Mouse (Mus musculus) T-cell, adult 2 months (primary cell): Measurements from ENCODE around the gene Vpreb3.
A peak's percentile ranks its signal among the peaks of the same experiment; 100 is the strongest.

Experiments used
- DNase-seq: peaks from one replicate; pipeline ENCODE4 v3.0.0; 2022; ENCODE audit warnings: low spot score

Vpreb3 gene

DNA sequence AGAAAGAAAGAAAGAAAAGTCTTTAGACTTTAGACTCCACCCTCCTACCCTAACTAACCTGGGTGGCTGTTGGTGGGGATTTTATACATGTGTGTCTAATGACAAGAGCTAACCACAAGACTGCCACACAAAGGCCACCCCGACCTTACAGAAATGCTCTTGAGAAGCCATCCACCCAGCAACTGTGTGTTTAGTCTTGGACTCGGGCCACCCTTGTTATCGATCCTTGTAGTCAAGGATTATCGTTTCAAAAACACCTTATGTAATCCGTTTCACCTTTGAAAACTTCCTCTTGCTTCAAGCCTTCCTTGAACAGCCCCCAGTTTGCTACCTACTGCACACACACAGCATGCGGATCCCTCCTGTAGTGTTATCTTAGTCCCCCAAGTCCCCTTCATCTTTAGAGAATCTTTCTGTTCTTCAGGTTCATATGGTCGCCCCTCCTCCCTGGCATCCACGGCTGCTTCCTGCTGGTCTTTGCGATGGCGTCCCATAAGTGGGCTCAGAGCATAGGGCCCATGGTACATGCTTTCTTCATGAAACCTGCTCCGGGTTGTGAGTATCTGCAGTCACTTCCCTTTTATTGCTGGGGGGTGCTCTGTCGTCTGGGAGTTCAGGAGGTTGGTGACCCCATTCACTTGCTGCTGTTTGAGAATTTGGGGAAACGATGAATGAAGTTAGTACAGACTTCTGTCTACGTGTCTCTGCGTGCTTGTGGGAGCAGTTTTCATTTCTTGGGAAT is at the start of gene Vpreb3:
Vpreb3 (plus strand) TSS at position 322 of the 742 bp plus-strand sequence.
- no peak for DNase-seq

DNA sequence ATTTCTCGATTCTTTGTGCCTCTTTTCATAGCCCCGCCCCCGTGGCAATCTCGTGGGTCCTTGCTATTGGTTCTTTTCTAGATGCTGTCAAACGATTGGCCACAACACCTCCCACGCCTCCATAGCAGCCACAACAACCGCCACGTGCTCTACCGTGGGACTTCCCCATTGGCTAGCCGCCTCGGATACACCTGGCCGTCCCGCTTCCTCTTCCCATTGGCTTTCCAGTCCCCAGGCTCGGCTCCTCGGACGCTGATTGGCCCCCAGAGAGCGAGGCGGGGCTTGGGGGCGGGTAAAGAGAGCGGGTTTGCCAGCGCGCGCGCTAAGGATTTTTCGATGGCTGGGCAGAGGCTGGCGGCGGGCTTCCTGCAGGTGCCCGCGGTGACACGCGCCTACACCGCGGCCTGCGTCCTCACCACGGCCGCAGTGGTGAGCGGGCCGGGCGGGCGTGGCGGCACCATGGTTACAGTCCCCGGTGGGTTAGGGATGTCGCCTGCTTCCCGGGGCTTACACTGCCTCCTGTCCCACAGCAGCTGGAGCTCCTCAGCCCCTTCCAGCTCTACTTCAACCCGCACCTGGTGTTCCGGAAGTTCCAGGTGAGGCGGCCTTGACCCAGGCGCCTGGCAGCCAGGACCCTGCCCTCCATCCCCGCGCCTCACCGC is 49.6 kb upstream of the Vpreb3 start, which contains the start of gene Derl3:
Derl3 (plus strand) TSS at position 325 of the 662 bp plus-strand sequence.
- peak; percentile 98 for DNase-seq

DNA sequence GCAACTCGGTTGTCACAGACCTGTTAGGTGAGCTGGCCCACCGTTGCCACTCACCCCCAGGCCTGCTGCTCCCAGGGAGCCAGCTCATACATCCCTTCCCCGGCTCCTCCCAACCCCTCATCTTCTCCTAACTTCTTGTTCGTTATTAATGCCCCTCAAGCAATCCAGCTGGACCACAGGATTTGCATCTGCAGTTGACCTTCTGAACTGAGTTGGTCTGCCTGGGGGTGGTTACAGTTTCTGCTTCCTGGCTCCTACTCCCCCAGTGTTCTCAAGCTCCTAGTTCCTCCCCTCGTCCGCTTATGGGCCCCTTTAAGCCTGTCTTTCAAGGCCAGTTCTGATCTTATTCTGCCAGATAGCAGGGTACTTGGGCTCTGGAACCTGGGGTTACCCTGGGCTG is 48.3 kb upstream of the Vpreb3 start:
- DNase-seq = no peak

DNA sequence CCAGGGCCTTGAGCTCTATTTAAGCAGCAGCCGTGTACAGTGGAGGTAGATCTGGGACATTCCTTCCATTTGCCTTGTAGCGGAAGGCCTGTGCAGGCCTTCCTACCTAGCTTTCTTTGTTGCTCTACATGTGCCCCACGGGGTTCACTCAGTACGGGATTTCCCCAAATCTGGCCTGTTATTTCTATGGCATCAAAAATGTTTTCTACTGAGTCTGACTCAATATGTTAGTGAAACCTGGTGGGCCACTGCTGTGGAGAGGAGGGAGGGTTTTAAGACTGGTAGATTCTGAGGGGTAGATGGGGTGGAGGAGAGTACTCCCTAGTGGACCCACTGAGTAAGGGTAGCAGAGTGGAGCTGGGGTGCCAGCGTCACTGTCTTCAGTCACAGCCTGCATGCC is 47.1 kb upstream of the Vpreb3 start:
- DNase-seq = no peak

DNA sequence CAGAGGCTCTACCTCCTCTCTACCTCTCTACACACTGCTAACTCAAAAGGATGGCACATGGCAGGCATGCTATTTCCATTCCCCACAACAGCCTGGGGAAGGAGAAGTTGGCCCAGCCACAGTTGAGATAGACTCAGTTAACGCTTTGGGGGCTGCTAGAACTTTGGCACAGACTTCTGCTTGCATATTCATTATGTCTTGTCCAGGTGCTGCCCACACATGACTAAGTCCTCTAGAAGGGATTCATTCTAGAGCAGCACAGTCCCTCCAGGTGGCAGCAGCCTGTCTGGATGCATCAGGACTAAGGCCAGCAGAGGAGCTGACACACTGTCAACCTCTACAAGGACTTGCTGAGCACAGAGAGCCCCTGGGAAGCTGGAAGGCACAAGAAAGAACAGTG is 46.6 kb upstream of the Vpreb3 start:
- no peak for DNase-seq

DNA sequence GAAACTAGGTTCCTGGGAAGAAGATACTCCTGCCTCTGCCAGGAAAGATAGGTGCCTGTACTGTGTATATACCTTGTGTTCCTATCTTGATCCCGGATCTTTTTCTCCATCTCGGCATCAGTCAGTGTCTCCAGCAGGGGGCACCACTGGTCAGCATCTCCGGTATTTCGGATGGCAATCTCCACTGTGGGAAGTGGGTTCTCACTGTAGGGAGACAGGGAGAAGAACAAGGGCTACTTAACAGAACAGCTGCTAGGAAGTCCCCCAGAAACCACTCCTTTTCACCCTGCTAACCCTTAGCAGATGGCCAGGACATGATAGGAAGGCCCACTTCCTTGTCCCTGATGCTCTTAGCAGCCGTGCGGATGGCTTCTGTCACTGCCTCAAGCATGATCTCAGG is 45.5 kb upstream of the Vpreb3 start:
- DNase-seq = peak; percentile 25

DNA sequence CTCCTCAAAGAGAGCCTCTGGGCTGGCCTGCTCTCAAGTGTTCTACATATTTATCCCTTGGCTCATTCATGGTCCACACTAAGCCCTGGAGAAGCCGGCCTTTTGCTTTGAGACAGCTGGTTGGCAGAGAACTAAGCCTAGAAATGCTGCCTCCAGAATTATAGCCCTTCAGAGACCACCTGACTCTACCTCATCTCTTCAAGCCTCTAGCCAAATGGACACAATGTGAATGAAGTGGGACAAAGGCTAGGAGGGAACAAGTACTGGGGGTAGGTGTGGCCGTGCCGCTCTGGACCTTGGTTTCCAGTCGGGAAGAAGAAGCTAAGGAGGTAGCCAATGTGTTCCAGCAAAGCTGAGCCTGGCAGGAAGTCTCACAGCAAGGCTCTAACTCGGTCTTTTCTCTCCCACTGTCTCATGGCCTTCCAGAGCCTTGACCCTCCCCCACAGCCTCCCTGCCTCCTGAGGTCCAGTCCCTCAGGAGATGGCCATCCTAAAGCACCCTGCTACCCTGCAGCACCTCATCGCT is 44.8 kb upstream of the Vpreb3 start:
- no peak for DNase-seq

DNA sequence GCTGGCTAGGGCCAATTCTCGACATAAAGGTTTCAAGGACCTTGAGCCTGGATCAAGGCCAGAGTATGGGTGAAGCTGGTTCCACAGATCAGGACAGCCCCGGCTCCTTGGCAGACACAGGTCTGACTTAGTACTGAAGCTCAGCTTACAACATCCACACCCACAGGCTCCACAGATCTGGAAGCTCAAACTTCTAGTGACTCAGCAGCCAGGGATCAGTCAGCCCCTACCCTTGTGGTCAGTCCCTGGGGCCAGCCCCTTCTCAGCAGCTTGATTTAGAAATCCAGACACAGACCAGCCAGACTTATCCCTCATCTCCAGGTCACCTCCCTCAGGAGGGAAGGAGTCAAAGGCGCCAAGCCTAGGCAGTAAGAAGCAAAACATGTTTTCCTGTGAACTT is 44.0 kb upstream of the Vpreb3 start:
- no peak for DNase-seq

DNA sequence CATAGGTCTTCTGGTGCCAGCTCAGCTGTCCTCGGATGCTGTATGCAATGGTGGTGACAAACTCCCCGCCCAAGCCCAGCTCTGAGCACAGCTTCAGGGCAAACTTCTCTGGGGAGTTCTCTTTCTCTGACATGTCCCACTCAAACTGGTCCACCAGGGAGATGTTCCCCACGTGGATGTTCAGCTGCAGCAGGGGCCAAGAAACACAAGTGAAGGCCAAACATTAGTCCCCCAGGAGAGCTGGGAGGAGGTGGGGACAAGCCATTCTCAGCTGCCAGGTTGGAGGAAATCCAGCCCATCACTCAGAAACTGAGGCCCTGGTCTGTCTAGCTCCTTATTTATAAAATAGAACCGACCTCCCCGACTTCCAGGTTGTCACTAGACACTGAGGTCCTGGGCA is 38.5 kb upstream of the Vpreb3 start:
- no peak for DNase-seq

DNA sequence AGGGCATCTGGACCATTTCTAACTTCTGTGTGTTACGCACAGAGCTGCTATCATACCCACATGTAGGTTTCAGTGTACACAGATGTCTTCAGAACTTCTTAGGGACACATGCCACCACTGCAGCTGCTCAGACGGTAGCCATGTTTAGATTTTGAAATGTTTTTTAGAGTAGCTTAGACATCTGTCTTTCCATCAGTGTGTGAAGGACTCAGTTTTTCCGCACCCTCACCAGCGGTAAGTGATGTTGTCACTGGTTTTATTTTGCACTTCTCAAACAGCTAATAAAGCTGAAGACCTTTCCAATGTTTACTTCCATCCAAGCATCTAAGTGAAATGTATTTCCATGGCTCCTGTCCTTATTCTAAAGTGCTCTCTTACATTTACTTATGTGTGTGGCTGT is 36.0 kb upstream of the Vpreb3 start:
- DNase-seq = no peak

DNA sequence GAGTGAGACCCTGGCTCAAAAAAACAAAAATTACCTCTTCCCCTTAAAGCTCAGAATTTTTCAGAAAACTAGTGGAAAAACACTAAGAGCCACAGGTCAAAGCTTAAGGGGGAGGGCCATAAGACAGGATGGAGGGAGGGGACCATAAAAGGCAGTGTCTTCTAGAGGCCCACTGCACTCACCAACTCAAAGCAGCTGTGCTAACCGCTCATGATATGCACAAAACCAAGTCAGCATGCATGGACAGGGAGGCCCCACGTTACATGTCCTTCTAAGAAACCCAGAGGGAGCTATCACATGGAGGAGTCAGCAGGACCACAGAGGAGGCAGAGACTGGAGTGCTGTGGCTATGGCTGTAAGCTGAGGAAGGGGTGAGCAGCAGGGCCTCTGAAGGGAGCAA is 32.2 kb upstream of the Vpreb3 start:
- DNase-seq = no peak

DNA sequence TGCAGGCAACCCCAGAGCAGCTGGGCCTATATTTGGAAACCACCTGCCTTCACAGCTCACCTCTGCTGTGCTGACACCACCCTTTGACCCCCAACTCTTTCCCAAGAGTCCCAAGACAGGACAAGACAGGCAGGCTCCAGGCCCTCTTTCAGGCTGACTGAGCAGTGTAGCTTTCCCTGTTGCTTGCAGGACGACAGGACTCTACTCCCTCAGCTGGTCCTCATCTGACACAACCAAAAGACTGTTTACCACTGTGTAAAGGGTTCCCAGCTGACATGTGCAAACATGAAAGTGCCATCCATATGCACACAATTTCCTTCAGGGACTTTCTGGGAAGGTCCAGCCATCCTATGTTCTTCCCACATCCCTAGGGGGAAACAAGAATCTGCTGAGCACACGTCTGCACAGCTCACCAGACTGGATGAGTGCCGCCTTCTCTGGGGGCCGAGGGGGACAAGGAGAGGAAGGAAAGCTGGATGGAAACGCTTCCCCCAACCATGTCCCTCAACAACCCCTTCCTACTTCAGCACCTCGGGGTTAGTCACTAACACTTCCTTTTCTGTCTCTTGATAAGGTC is 29.8 kb upstream of the Vpreb3 start:
- no peak for DNase-seq

DNA sequence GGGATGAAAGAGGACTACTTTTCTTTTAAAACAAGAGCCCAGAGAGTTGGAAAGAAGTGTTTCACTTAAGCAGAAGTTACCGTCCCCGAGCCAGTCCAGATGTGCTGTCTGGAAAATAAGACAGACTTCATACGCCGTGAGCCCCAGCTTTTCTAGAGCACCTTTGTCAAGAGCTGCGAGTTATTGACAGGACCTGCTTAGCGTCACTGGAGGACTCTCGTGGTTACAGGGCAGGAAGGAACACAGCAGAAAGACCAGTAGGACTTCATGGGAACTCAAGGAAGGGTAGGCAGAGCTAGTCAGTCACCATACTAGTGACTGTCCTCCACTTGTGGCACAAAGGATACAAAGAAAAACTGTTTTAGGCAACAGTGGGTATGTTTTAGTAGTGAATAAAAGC is 27.3 kb upstream of the Vpreb3 start:
- DNase-seq = no peak

DNA sequence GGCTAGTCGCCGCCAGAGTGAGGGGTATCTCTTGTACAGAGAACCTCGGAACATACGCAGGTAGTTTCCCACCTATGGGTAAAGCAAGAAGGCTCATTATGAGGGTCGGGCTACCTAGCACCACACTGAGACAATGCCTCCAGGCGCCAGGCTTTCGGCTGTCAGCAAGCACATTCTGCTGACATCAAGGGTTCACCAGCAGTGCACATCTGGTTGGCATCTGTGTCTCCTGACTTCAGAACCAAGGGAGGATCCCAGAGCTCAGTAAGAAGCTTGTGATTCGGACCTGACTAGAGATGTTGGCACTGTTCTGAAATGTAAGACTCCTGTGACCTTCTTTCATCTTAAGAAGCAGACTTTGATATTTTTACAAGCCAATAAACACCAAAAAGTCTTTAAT is 26.0 kb upstream of the Vpreb3 start:
- DNase-seq = no peak

DNA sequence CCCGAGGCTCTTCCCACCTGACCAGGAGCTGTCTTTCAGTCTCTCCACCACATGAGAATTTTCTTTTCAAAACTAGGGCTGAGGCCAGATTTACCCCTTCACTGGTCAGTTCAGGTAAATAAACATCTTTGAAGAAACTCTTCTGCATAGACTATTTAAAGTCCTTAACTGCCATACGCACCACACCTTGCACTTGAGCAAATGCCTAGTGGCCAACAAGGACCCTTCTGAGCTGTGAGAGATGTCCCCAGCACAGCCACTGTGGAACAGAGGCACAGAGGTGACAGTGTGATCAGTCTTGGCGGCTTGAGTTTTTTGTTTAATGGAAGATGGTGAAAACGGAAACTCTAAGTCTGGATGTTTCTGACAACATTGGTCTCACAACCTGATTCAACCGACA is 23.8 kb upstream of the Vpreb3 start:
- DNase-seq = no peak

DNA sequence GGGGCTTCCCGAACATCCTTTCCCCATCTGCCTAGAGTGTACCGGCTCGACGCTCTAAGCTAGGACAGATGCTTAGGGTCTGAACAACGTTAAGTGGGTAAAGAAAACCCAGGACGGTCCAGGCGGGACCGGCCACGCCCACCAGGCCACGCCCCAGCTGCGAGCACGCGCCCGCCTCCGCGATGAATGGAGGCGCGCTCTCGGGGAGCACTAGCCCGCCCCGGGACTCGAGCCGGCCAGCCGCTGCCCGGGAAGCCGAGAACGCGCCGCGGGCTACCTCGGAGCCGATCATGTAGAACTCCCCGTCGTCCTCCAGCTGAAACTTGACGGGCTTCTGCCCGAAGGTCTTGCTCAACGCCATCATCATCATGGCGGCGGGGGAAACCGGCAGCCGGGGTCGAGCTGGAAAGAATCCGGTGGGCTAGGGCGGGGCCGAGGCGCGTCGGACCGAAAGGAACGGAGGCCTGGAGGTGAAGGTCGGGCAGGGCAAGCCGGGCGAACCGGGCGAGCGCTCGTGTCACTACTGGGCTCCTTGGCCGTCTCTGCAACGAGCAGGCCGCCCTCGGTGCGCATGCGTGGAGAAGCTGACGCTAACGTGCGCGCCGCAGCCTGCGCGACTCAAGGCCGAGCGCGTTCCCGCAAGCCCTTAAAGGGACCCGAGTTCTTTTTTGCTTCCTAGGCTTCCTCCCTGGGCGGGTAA is 21.7 kb upstream of the Vpreb3 start, which contains the start of gene Smarcb1:
Smarcb1 (minus strand) TSS at position 592 of the 700 bp plus-strand sequence.
- DNase-seq = peak; percentile 92

DNA sequence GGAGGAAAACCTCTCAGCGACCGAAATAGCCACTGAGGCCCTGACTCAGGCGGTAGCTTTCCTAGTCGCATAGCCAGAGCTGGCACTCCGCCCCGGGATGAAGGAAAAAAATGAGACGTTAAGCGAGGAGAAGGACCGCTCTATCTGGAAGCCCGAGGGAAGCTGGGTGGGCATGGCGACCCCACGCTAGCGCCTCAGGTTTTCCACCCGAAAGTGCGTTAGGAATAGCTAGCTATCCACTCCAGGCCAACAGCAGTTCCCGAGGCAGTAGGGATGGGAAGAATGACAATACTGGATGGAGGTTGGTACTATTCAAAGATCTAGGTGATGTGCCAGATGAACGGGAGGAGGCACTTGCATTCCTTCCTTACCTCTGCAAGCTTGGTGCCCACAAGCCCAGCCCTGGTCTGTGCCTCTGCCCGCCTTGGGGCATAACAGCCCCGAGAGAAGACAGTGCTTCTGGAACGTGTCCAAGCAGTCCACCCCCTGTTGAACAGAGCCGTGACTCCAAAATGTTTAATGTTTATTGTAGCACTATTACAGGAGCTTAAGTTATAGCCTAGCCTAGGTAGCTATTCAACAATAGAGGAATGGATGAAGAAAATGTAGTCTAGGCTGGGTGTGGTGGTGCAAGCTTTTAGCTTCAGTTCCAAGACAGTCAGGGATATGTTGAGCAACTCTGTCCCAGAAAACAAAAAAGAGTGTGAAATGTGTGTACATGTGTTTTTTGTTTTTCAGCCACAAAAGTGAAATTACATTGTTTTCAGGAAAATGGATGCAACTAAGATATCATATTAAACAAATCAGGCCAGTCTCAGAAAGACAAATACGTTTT is 20.9 kb upstream of the Vpreb3 start:
- DNase-seq = no peak

DNA sequence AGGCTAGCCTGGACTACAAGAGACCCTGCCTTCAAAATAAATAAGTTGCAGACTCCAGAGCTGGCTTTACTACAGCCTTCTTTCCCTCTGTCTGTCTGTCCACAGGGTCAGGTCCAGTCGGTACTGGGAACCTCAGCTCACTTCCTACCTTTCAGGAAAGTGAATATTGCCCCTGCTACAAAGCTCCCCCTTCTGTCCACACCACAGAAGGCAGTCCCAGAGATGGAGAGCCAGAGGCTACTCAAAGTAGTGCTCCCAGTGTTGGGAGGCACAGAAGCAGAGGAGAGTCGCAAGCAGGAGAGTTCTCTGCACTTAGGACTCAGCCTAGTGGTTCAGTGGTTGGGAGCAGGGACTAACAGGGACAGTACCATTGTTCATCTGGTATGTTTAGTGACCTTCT is 18.5 kb upstream of the Vpreb3 start:
- no peak for DNase-seq

DNA sequence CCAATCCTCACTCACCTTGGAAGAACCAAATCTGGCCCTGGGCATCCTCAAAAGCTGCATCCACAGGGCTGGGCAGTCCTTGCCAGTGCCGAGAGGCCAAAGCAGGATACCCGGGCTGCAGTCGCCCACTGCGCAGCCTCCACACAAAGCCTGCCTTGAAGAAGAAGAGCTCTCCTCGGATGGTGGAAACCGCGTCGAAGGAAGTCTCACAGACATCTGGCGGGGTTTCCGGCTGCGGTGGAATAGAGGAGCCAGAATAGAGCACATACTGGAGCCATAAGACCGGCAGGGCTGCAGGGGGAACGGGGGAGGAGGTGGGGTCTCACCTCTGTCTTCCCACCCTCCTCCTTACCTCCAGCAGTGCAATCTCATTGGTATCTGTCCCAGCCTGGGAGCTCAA is 16.5 kb upstream of the Vpreb3 start:
- DNase-seq = peak; percentile 32

DNA sequence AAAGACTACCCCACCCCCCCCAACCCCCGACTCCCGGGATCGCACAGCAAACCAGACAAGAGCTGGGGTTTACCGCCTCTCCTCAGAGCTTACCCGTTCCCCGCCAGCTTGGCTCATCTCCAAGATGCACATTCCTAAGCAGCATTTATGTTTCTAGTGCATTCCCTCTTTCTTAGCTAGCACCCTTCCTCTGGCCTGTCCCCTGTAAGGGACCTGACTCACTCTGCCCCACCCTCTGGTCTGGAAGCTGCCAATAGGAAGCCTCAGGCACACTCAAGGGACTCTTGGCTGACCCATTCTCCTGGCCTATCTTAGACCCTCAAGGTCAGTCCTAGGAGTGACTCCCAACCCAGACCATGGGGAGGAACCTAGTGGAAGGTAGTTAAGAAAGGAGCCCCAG is 12.6 kb upstream of the Vpreb3 start:
- DNase-seq = no peak

DNA sequence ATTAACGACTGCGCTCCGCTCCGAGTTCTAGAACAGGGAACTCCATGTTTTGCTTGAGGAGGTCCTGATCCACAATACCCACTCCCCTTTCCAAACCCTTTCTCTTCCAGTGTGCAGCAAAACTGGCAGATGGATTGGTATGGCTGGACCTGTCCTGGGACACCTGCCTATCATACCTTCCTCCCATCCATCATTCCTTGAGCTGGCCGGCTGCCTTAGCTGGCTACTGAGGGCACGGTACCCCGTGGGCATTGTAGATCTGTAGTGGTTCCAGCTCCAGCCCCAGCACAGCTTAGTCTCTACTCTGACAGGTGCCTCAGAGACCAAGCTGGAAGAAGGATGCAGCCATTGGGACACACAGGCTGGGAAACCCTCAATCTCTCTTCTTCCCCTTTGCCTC is 11.5 kb upstream of the Vpreb3 start:
- DNase-seq = no peak
